Mouse (Mus musculus) forebrain, embryonic 12.5 days (tissue): ENCODE results near the gene Jpt1. TPM values are rescaled to one million over a fixed set of nuclear protein-coding genes. Genes with fewer than 3 reads are reported as not detected.
"Not testable (repeated sequence)": the region's sequence is repeated elsewhere in the genome, so short reads cannot be mapped to it uniquely, and the experiment has no call there.

Source experiments
- ATAC-seq: fragments of 200-750 bp; cut with Nextera tagmentation; 2 replicates; pipeline ENCODE4 v1.8.0; 2017; ENCODE audit warnings: moderate TSS enrichment; ENCODE audit not compliant: low FRiP score
- H3K27ac ChIP-seq: fragments of 300-500 bp; sonication (generic); 2 replicates; pipeline ENCODE4 v1.5.1; 2016; ENCODE audit warnings: mild to moderate bottlenecking
- H3K27me3 ChIP-seq: fragments of 300-500 bp; sonication (generic); 2 replicates; pipeline ENCODE4 v1.6.1; 2016; ENCODE audit warnings: mild to moderate bottlenecking
- H3K36me3 ChIP-seq: fragments of 300-500 bp; sonication (generic); replicated peaks from 2 replicates; pipeline ENCODE4 v1.6.1; 2016; ENCODE audit warnings: mild to moderate bottlenecking
- H3K4me1 ChIP-seq: fragments of 300-500 bp; sonication (generic); 2 replicates; pipeline ENCODE4 v1.6.1; 2016
- H3K4me2 ChIP-seq: fragments of 300-500 bp; sonication (generic); 2 replicates; pipeline ENCODE4 v1.6.1; 2016; ENCODE audit warnings: mild to moderate bottlenecking, moderate library complexity
- H3K4me3 ChIP-seq: fragments of 300-500 bp; sonication (generic); replicated peaks from 2 replicates; pipeline ENCODE4 v1.5.1; 2016; ENCODE audit warnings: mild to moderate bottlenecking
- H3K9ac ChIP-seq: fragments of 300-500 bp; sonication (generic); 2 replicates; pipeline ENCODE4 v1.6.1; 2016; ENCODE audit warnings: mild to moderate bottlenecking
- H3K9me3 ChIP-seq: fragments of 300-500 bp; sonication (generic); 2 replicates; pipeline ENCODE4 v1.6.1; 2016
- WGBS: fragments of 180-500 bp; shearing (Covaris S2); methylation state at CpG from one replicate; pipeline ENCODE4 v1.1.7; 2016; 5-methylcytosine and 5-hydroxymethylcytosine counted together
- polyA plus RNA-seq: library from polyadenylated mRNA; unstranded; fragments of >200 nt; fragmentation: Nextera tagmentation; extraction: Ambion mirVana; gene quantifications from 2 replicates; pipeline ENCODE4 v1.2.1, GENCODE M21; 2016

Jpt1 gene
- polyA plus RNA-seq, 1 experiment from 2014 or later: 1,151 TPM

DNA sequence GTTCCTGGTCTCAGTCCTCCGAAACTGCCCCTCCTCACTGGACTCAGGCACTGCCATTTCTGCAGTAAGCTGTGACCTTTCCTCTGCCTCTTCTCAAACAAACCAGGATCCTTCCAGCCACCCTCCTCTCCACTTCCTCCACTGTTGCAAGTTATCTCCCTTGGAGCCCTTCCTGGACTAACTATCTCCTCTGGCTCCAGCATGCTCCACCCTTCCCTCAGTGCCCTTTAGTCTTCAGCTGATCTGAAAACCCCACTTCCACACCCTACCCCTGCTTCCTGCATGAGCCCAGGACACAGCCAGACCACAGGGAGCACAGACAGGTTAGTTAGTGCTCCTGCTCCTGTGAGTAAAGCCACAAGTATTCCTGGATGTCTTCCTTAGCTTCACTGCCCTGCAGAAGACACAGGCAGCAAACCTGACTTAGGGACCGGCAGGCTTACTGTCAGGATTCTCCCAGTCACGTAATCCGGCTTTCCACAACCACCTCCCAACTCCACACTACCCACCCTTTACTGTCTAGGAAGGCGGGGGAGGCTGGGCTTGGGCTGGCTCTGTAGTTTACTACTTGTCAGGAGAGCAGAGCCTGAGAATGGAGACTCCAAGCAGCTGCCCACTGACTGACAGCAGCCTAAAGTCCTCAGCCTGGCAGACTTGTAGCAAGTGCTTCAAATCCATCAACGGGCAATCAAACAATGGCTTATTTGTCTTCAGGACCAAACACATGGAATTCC, 4.2 kb downstream of the Jpt1 start:
- Histone ChIP-seq H3K9ac (peak overlapping the region; percentile 99), H3K4me3 (peak overlapping the region; percentile 100), H3K27me3 (no peaks in the 10 kb centered on the region), H3K27ac (peak overlapping the region; percentile 57), H3K4me1 (peaks cover 69% of the 10 kb centered on the region), H3K9me3 (no peaks in the 10 kb centered on the region), H3K36me3 (peaks cover 18% of the 10 kb centered on the region), H3K4me2 (peak overlapping the region; percentile 73)
- WGBS: 44% methylated on average over 6 of the region's 6 CpGs
- ATAC-seq: no peak

DNA sequence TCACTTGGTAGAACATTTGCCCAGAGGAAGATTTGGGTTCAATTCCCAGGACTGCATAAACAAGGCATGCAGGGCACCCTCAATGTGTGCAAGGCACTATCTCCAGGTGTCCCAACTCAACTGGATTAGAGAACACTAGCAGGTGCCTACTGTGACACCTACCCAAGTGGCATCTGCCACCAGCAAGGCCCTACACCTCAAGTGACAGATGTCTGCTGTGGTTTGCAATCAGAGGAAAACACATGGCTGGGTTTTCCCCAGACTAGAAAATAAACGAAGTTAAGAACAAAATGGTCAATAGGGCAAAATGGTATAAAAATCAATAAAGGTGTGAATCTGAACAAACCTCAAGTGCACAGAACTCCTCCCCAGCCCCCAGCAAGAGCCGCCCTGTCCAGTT, 6.1 kb downstream of the Jpt1 start:
- Histone ChIP-seq H3K4me2 (no peak overlapping the region), H3K36me3 (peaks cover 30% of the 10 kb centered on the region)

DNA sequence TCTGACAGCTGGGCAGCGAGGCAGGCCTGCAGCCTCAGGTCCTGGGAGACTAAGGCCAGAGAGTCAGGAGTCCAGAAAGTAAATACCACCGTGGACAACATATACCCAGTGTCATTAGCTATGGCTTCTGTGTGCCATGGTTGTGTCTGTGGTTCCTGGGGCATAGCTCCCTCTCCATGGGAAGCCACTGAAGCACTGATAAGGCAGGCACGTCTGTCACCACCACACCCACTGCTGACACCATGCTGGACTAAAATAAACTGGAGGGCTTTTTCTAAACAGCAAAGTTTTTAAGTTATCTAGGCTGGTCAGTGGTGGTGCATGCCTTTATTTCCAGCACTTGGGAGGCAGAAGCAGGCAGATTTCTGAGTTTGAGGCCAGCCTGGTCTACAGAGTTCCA, 7.6 kb downstream of the Jpt1 start:
- Histone ChIP-seq H3K9ac (no peak overlapping the region), H3K27me3 (no peaks in the 10 kb centered on the region), H3K27ac (no peak overlapping the region), H3K9me3 (no peaks in the 10 kb centered on the region), H3K4me1 (peaks cover 57% of the 10 kb centered on the region), H3K4me3 (no peak overlapping the region), H3K4me2 (no peak overlapping the region), H3K36me3 (peaks cover 43% of the 10 kb centered on the region)
- WGBS: 85% methylated on average over 3 of the region's 3 CpGs
- no peak for ATAC-seq

More for the DNA sequence above, 6.1 kb downstream of the Jpt1 start:
- WGBS: 93% methylated on average over 2 of the region's 2 CpGs
- no peak overlapping the region for H3K9ac ChIP-seq
- H3K4me1 ChIP-seq: peaks cover 67% of the 10 kb centered on the region
- H3K27ac ChIP-seq: no peak overlapping the region
- no peaks in the 10 kb centered on the region for H3K9me3 ChIP-seq
- no peak overlapping the region for H3K4me3 ChIP-seq
- ATAC-seq: no peak
- H3K27me3 ChIP-seq: no peaks in the 10 kb centered on the region

DNA sequence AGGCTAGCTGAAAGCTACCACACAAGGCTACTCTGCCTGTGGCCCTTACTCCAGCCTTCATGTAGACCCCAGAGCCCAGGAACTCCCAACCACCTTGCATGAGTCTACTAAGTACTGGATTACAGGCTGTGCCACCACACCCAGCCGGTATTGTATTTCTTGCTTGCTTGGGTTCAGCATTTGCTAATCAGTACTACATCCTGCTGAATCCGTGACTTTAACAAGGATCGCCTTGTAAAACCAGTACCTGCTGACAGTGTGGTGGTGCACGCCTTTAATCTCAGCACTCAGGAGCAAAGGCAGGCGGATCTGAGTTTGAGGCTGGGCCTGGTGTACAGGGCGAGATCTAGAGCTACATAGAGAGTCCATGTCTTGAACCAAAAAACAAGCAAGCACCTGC, 11.6 kb downstream of the Jpt1 start:
- no peak overlapping the region for H3K4me3 ChIP-seq
- H3K27me3 ChIP-seq: no peaks in the 10 kb centered on the region
- no peaks in the 10 kb centered on the region for H3K9me3 ChIP-seq
- H3K9ac ChIP-seq: no peak overlapping the region
- no peak for ATAC-seq
- H3K36me3 ChIP-seq: peaks cover 80% of the 10 kb centered on the region
- no peak overlapping the region for H3K27ac ChIP-seq
- peaks cover 23% of the 10 kb centered on the region for H3K4me1 ChIP-seq
- H3K4me2 ChIP-seq: no peak overlapping the region
- 96% methylated on average over 6 of the region's 6 CpGs for WGBS

DNA sequence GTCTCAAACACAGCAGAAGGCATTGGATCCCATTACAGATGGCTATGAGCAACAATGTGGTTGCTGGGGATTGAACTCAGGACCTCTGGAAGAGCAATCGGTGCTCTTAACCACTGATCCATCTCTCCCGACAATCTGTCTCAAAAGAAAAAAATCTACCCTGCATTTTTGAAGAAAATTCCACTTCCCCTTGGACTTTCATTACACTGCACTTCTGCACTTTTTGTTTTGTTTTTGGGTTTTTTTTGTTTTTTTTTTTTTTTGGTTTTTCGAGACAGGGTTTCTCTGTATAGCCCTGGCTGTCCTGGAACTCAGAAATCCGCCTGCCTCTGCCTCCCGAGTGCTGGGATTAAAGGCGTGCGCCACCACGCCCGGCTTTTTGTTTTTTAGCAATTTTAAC, 17.6 kb downstream of the Jpt1 start:
- ATAC-seq, H3K27ac ChIP-seq, H3K9me3 ChIP-seq, H3K9ac ChIP-seq, H3K4me2 ChIP-seq, H3K27me3 ChIP-seq, H3K4me3 ChIP-seq, H3K4me1 ChIP-seq: not testable (repeated sequence)
- peaks cover 45% of the 10 kb centered on the region for H3K36me3 ChIP-seq
- 88% methylated on average over 9 of the region's 9 CpGs for WGBS

DNA sequence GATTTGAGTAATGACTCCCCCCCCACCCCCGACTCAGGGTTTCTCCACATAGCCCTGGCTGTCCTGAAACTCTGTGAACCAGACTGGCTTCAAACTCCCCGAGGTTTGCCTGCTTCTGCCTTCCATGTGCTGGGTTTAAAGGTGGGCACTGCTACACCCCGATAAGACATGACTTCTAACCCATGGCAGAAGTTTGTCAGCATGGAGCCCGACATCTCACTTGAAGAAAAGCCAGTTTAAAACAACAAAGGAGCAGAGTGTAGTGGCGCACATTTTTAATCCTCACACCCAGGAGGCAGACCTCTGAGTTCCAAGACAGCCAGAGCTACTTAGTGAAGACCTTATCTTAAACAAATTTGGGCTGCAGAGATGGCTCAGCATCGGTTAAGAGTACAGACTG, 21.8 kb downstream of the Jpt1 start:
- H3K4me3 ChIP-seq: peak overlapping the region; percentile 66
- H3K9ac ChIP-seq: peak overlapping the region; percentile 78
- H3K4me2 ChIP-seq: peak overlapping the region; percentile 77
- WGBS: 45% methylated on average over 6 of the region's 6 CpGs
- ATAC-seq: no peak
- no peaks in the 10 kb centered on the region for H3K27me3 ChIP-seq
- peaks cover 23% of the 10 kb centered on the region for H3K36me3 ChIP-seq
- no peaks in the 10 kb centered on the region for H3K9me3 ChIP-seq
- H3K27ac ChIP-seq: no peak overlapping the region
- H3K4me1 ChIP-seq: peaks cover 23% of the 10 kb centered on the region

DNA sequence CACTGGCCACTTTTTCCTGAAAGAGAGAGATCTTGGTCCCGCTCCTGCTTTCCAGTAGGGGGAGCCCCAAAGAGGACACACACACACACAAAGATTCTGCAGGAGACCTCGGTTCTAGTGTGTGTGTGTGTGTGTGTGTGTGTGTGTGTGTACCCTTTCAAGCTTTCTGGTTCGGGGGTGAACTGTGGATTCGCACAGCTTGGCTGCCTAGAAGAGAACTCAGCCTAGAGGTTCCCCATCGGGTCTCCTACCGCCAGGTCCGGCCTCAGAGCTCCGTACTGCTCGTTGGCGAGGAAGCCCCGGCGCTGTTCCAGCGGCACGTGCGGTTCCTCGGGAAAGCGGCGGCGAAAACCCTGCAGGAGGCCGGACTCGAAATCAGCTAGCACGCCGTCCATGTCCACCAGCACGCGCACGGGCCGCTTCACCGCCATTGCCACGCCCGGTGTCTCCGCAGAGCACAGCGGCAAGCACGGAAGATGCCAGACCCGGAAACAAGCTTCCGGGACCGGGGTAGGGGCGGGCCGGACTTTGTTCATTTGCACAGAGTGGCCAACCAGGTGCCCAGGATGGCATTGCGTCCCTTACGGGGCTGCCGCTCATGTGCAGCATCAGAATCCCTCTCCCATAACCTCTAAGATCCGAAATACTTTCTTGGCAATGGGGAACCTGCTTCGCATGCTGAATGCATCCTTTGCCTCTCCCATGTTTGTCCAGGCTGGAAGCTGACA, 22.7 kb downstream of the Jpt1 start, which contains the start of gene Nt5c:
Nt5c (minus strand) TSS at position 507 of the 728 bp plus-strand sequence.
- peak within 1 kb of the TSS; percentile 77 for H3K4me2 ChIP-seq
- peak; percentile 86 for ATAC-seq

DNA sequence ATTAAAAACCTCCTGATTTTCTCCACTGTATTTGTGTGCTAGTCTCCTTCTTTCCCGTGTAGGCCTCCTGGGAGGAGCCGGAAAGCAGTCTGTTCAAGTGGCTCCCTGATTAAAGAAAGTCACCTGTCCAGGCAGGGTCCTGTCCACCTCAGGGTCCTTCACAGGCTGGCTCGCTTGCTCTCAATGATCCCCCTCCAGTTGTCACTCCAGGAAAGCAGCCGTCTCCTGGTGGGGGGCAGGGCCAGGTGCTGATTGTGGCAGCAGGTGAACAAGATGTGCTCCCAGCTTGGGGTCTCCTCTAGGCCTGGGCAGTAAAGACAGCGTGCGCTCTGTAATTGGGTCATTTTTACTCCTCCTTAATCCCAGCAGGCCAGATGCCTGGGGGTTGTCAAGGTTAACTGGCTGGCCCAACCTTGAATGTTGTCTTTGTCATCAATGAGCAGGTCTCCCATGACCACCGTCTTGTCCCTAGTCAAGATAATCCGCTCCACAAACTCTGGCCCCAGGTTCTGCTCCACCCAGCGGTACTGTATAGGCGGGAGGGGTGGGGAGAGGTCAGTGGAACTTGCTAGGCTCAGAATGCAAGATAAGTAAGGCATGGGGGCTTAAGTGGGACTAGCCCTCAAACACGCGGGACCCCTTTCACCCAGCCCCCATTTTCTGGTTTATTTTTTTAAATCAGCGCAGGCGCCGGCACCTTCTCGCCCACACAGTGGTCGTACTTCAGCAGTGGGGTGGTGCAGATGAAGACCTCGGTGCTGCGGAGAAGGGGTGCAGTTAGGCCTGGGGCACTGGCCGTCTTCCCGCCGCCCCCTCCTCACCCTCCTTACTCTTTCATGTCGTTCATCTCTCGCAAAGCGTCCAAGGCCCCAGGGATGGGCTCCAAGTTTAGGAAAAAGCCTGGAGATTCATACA, 23.5 kb downstream of the Jpt1 start:
- ATAC-seq: peak; percentile 20
- Histone ChIP-seq H3K27ac (peak overlapping the region; percentile 84), H3K4me3 (peak overlapping the region; percentile 66), H3K4me2 (peak overlapping the region; percentile 77), H3K27me3 (no peaks in the 10 kb centered on the region), H3K9ac (peak overlapping the region; percentile 78), H3K4me1 (peaks cover 23% of the 10 kb centered on the region), H3K9me3 (no peaks in the 10 kb centered on the region), H3K36me3 (peaks cover 16% of the 10 kb centered on the region)
- WGBS: 28% methylated on average over 25 of the region's 25 CpGs

More for the DNA sequence above, 22.7 kb downstream of the Jpt1 start, which contains the start of gene Nt5c:
- H3K9me3 ChIP-seq: no peaks in the 10 kb centered on the region
- under 1% methylated on average over 43 of the region's 43 CpGs for WGBS
- H3K27me3 ChIP-seq: no peaks in the 10 kb centered on the region
- H3K27ac ChIP-seq: peak within 1 kb of the TSS; percentile 84
- H3K4me1 ChIP-seq: peaks cover 23% of the 10 kb centered on the region
- peak within 1 kb of the TSS; percentile 66 for H3K4me3 ChIP-seq
- peak within 1 kb of the TSS; percentile 78 for H3K9ac ChIP-seq
- peaks cover 16% of the 10 kb centered on the region for H3K36me3 ChIP-seq

DNA sequence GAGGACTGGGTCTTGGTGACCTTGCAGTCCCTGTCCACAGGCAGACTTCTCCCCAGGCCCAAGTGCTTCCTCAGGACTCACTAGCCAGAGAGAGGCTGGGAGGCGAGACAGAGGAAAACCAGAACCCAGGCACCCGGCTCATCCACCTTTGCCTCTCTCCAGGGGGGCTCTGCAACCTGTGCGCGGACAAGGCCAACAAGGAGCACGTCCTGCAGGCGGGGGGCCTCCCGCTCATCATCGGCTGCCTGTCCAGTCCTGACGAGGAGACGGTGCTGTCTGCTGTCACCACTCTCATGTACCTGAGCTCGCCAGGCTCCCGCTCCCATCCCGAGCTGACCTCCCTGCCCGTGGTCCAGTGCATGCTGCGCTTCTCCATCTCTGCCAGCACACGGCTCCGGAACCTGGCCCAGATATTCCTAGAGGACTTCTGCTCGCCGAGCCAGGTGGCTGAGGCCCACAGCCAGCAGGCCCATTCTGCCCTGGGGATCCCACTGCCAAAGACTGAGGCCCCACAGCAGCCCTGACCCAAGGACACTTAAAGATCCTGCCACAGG, 25.6 kb downstream of the Jpt1 start:
- 90% methylated on average over 19 of the region's 19 CpGs for WGBS
- H3K9me3 ChIP-seq: no peaks in the 10 kb centered on the region

DNA sequence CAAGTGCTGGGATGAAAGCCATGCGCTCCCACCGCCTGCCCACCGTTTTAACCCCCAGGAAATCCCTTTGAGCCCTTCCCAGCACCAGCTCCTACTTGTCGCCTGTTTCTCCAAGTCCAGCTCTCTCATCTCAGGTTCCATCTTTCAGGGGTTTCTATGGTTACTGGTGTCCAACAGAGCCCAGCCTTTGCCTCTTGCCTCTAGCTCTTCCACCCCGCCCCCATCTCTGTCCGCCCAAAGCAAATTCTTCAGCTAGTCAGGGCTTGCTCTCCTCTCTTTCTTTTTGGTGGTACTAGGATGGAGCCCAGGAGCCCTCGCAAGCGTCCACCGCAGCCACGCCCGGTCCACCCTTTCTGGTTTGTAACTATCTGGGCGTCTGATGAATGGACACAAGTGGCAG, 29.0 kb downstream of the Jpt1 start:
- Histone ChIP-seq H3K27me3 (no peaks in the 10 kb centered on the region), H3K4me1 (peaks cover 13% of the 10 kb centered on the region), H3K4me2 (no peak overlapping the region), H3K9ac (no peak overlapping the region), H3K4me3 (no peak overlapping the region), H3K36me3 (peaks cover 16% of the 10 kb centered on the region), H3K27ac (0 out of 2 replicates have a peak overlapping the region, but pooled peaks have one; percentile 38), H3K9me3 (no peaks in the 10 kb centered on the region)
- WGBS: 29% methylated on average over 12 of the region's 12 CpGs
- peak; percentile 41; the same call in 1 of the 2 replicates for ATAC-seq

More for the DNA sequence above, 25.6 kb downstream of the Jpt1 start:
- no peak overlapping the region for H3K27ac ChIP-seq
- no peak overlapping the region for H3K9ac ChIP-seq
- H3K4me1 ChIP-seq: peaks cover 32% of the 10 kb centered on the region
- H3K36me3 ChIP-seq: peaks cover 16% of the 10 kb centered on the region
- ATAC-seq: no peak
- no peak overlapping the region for H3K4me3 ChIP-seq
- H3K27me3 ChIP-seq: no peaks in the 10 kb centered on the region
- no peak overlapping the region for H3K4me2 ChIP-seq

DNA sequence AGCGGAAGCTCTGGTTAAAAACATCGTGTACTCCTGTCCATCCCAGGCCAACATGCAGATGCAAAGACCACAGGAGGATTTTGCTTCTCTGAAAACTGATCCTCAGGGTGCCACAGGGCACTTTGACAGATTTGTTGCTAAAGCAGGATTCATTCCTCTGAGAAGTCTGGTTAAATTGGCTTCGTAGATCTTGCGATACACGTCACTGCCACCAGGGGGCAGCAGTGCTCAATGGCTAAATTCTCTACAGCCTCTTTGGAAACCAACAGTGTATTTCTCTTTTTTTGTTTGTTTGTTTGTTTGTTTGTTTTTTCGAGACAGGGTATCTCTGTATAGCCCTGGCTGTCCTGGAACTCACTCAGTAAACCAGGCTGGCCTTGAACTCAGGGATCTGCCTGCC, 30.5 kb downstream of the Jpt1 start:
- no peak overlapping the region for H3K27ac ChIP-seq
- no peak for ATAC-seq
- H3K4me1 ChIP-seq: peaks cover 10% of the 10 kb centered on the region
- 17% methylated on average over 6 of the region's 6 CpGs for whole genome bisulfite sequencing
- no peak overlapping the region for H3K4me3 ChIP-seq
- no peaks in the 10 kb centered on the region for H3K9me3 ChIP-seq
- H3K4me2 ChIP-seq: no peak overlapping the region
- H3K9ac ChIP-seq: no peak overlapping the region
- peaks cover 2% of the 10 kb centered on the region; the same call in 1 of the 2 replicates for H3K36me3 ChIP-seq
- no peaks in the 10 kb centered on the region for H3K27me3 ChIP-seq
